Mouse (Mus musculus) lung, embryonic 15.5 days (tissue): Measurements from ENCODE around the gene Ptprh. TPM values are rescaled to one million over a fixed set of nuclear protein-coding genes. Genes with fewer than 3 reads are reported as not detected.

Experiments used
- ATAC-seq: fragments of 200-750 bp; cut with Nextera tagmentation; 2 replicates; pipeline ENCODE4 v1.8.0; 2017; ENCODE audit warnings: moderate number of reproducible peaks, borderline replicate concordance; ENCODE audit not compliant: low FRiP score, low TSS enrichment; ENCODE audit errors: extremely low read depth
- H3K27ac ChIP-seq: fragments of 300-500 bp; sonication (generic); 2 replicates; pipeline ENCODE4 v1.5.1; 2015; ENCODE audit warnings: moderate library complexity, mild to moderate bottlenecking, inconsistent platforms
- H3K27me3 ChIP-seq: fragments of 300-500 bp; sonication (generic); 2 replicates; pipeline ENCODE4 v1.6.1; 2015; ENCODE audit warnings: inconsistent platforms
- H3K36me3 ChIP-seq: fragments of 300-500 bp; sonication (generic); 2 replicates; pipeline ENCODE4 v1.6.1; 2015; ENCODE audit warnings: inconsistent platforms
- H3K4me1 ChIP-seq: fragments of 300-500 bp; sonication (generic); 2 replicates; pipeline ENCODE4 v1.6.1; 2015; ENCODE audit warnings: inconsistent platforms
- H3K4me2 ChIP-seq: fragments of 300-500 bp; sonication (generic); 2 replicates; pipeline ENCODE4 v1.6.1; 2015; ENCODE audit warnings: inconsistent platforms, mild to moderate bottlenecking, moderate library complexity
- H3K4me3 ChIP-seq: fragments of 300-500 bp; sonication (generic); 2 replicates; pipeline ENCODE4 v1.5.1; 2015; ENCODE audit warnings: mild to moderate bottlenecking, inconsistent platforms
- H3K9ac ChIP-seq: fragments of 300-500 bp; sonication (generic); 2 replicates; pipeline ENCODE4 v1.6.1; 2015; ENCODE audit warnings: inconsistent platforms
- H3K9me3 ChIP-seq: fragments of 300-500 bp; sonication (generic); 2 replicates; pipeline ENCODE4 v1.6.1; 2016; ENCODE audit warnings: inconsistent platforms
- WGBS: fragments of 180-500 bp; shearing (Covaris S2); methylation state at CpG from one replicate; pipeline ENCODE4 v1.1.7; 2015; 5-methylcytosine and 5-hydroxymethylcytosine counted together
- microRNA-seq: library from miRNA; unstranded; fragments of <30 nt; microRNA quantifications from one replicate; pipeline ENCODE4, GENCODE M21; 2016
- polyA plus RNA-seq: library from polyadenylated mRNA; unstranded; fragments of >200 nt; fragmentation: Nextera tagmentation; extraction: Ambion mirVana; gene quantifications from 2 replicates; pipeline ENCODE4 v1.2.1, GENCODE M21; 2015

Ptprh gene
- polyA plus RNA-seq, 1 experiment from 2014 or later = not detected

- H3K36me3 ChIP-seq = no peaks in the 10 kb centered on the region
- H3K4me3 ChIP-seq = no peak overlapping the region
- no peak overlapping the region for H3K27ac ChIP-seq
- H3K9ac ChIP-seq = no peak overlapping the region
- H3K27me3 ChIP-seq = no peaks in the 10 kb centered on the region; the same call in 1 of the 2 replicates
- 49% methylated on average over 11 of the region's 11 CpGs for WGBS
- no peaks in the 10 kb centered on the region for H3K9me3 ChIP-seq
- H3K4me2 ChIP-seq = no peak overlapping the region
- peaks cover 17% of the 10 kb centered on the region for H3K4me1 ChIP-seq
- ATAC-seq = no peak
Measured at GRCm38 (mm10) chr7:4504646-4505435, 99.0 kb downstream of the Ptprh start.

- peaks cover 20% of the 10 kb centered on the region for H3K4me1 ChIP-seq
- no peaks in the 10 kb centered on the region for H3K9me3 ChIP-seq
- H3K4me3 ChIP-seq = no peak overlapping the region
- H3K27me3 ChIP-seq = no peaks in the 10 kb centered on the region; the same call in 1 of the 2 replicates
- no peak for ATAC-seq
- no peak overlapping the region for H3K4me2 ChIP-seq
- 72% methylated on average over 5 of the region's 5 CpGs for WGBS
- H3K36me3 ChIP-seq = no peaks in the 10 kb centered on the region
- H3K27ac ChIP-seq = no peak overlapping the region
- no peak overlapping the region for H3K9ac ChIP-seq
Measured at GRCm38 (mm10) chr7:4503858-4504257, 100.0 kb downstream of the Ptprh start.

GRCm38 (mm10) chr7:4503100-4503499, 100.7 kb downstream of the Ptprh start:
- H3K4me1 ChIP-seq = peaks cover 27% of the 10 kb centered on the region
- no peaks in the 10 kb centered on the region for H3K36me3 ChIP-seq
- no peaks in the 10 kb centered on the region for H3K9me3 ChIP-seq
- 0 out of 2 replicates have a peak overlapping the region, but pooled peaks have one; percentile 96 for H3K27ac ChIP-seq
- no peak overlapping the region for H3K4me2 ChIP-seq
- H3K9ac ChIP-seq = no peak overlapping the region
- ATAC-seq = no peak
- H3K27me3 ChIP-seq = no peaks in the 10 kb centered on the region
- WGBS = 77% methylated on average over 4 of the region's 4 CpGs
- no peak overlapping the region for H3K4me3 ChIP-seq

- Histone ChIP-seq H3K4me1 (peaks cover 32% of the 10 kb centered on the region), H3K27ac (peak overlapping the region; percentile 96), H3K4me2 (peak overlapping the region; percentile 76), H3K9ac (peak overlapping the region; percentile 89), H3K27me3 (no peaks in the 10 kb centered on the region), H3K9me3 (no peaks in the 10 kb centered on the region), H3K4me3 (peak overlapping the region; percentile 95), H3K36me3 (no peaks in the 10 kb centered on the region)
- 10% methylated on average over 14 of the region's 14 CpGs for WGBS
- no peak for ATAC-seq
Measured at GRCm38 (mm10) chr7:4502421-4503090, 101.3 kb downstream of the Ptprh start.

GRCm38 (mm10) chr7:4501558-4502397, 102.1 kb downstream of the Ptprh start, which contains the start of gene Ppp1r12c:
Ppp1r12c (minus strand) TSS chr7:4501680.
- H3K9me3 ChIP-seq = no peaks in the 10 kb centered on the region
- ATAC-seq = peak; percentile 94
- WGBS = under 1% methylated on average over 61 of the region's 62 CpGs
- no peaks in the 10 kb centered on the region; the same call in 1 of the 2 replicates for H3K36me3 ChIP-seq
- peak within 1 kb of the TSS; percentile 89 for H3K9ac ChIP-seq
- H3K4me1 ChIP-seq = peaks cover 32% of the 10 kb centered on the region
- H3K4me2 ChIP-seq = peak within 1 kb of the TSS; percentile 76
- H3K27ac ChIP-seq = peak within 1 kb of the TSS; percentile 96
- peak within 1 kb of the TSS; percentile 95 for H3K4me3 ChIP-seq
- no peaks in the 10 kb centered on the region for H3K27me3 ChIP-seq

GRCm38 (mm10) chr7:4500892-4501471, 102.9 kb downstream of the Ptprh start:
- WGBS = under 1% methylated on average over 32 of the region's 52 CpGs
- no peaks in the 10 kb centered on the region for H3K27me3 ChIP-seq
- peak overlapping the region; percentile 89 for H3K9ac ChIP-seq
- peak overlapping the region; percentile 95 for H3K4me3 ChIP-seq
- peak; percentile 52; the same call in 1 of the 2 replicates for ATAC-seq
- H3K36me3 ChIP-seq = peaks cover 7% of the 10 kb centered on the region
- peak overlapping the region; percentile 76 for H3K4me2 ChIP-seq
- H3K27ac ChIP-seq = peak overlapping the region; percentile 96
- H3K4me1 ChIP-seq = peaks cover 32% of the 10 kb centered on the region
- no peaks in the 10 kb centered on the region for H3K9me3 ChIP-seq

GRCm38 (mm10) chr7:4499034-4499433, 104.8 kb downstream of the Ptprh start:
- Histone ChIP-seq H3K4me1 (peaks cover 32% of the 10 kb centered on the region), H3K4me2 (peak overlapping the region; percentile 76), H3K9ac (no peak overlapping the region), H3K27me3 (no peaks in the 10 kb centered on the region), H3K9me3 (no peaks in the 10 kb centered on the region), H3K27ac (no peak overlapping the region), H3K4me3 (no peak overlapping the region), H3K36me3 (peaks cover 21% of the 10 kb centered on the region)
- ATAC-seq = no peak
- WGBS = 87% methylated on average over 4 of the region's 4 CpGs

Small RNAs within 50 kb of the gene (microRNA-seq; reads per million reads assigned to microRNA genes)
- not detected for gene Gm23577

Other genes with a start within 250 kb of the Ptprh start
- 0.78 and 0.80 TPM in 2 replicates for gene Gp6, start 206.3 kb downstream of the Ptprh start, polyA plus RNA-seq
- 20.9 and 22.1 TPM in 2 replicates for gene Rdh13, start 158.4 kb downstream of the Ptprh start, polyA plus RNA-seq
- 14.1 and 15.5 TPM in 2 replicates for gene Eps8l1, start 143.4 kb downstream of the Ptprh start, polyA plus RNA-seq
- 41.6 and 49.0 TPM in 2 replicates for gene Ppp1r12c, start 102.4 kb downstream of the Ptprh start, polyA plus RNA-seq
- 13.4 and 23.1 TPM in 2 replicates for gene Tnnt1, start 87.7 kb downstream of the Ptprh start, polyA plus RNA-seq
- gene Tnni3, start 79.8 kb downstream of the Ptprh start, polyA plus RNA-seq = 79.8 and 114 TPM in 2 replicates
- gene Dnaaf3, start 71.6 kb downstream of the Ptprh start, polyA plus RNA-seq = 2.9 and 3.2 TPM in 2 replicates
- gene Syt5, start 56.5 kb downstream of the Ptprh start, polyA plus RNA-seq = 4.8 and 5.7 TPM in 2 replicates
- 0.76 and 1.00 TPM in 2 replicates for gene Tmem86b, start 27.4 kb upstream of the Ptprh start, polyA plus RNA-seq
- gene Ppp6r1, start 55.0 kb upstream of the Ptprh start, polyA plus RNA-seq = 9.0 and 9.2 TPM in 2 replicates
- gene Hspbp1, start 81.0 kb upstream of the Ptprh start, polyA plus RNA-seq = 99.4 and 99.6 TPM in 2 replicates
- 0.87 and 1.1 TPM in 2 replicates for gene Brsk1, start 86.6 kb upstream of the Ptprh start, polyA plus RNA-seq
- 0.07 and 0.10 TPM in 2 replicates for gene Tmem150b, start 121.2 kb upstream of the Ptprh start, polyA plus RNA-seq
- gene Kmt5c, start 136.1 kb upstream of the Ptprh start, polyA plus RNA-seq = 53.9 and 60.3 TPM in 2 replicates
- gene Cox6b2, start 149.1 kb upstream of the Ptprh start, polyA plus RNA-seq = 62.9 and 64.1 TPM in 2 replicates
- not detected in 2 replicates for gene Fam71e2, start 167.3 kb upstream of the Ptprh start, polyA plus RNA-seq
- gene Il11, start 178.8 kb upstream of the Ptprh start, polyA plus RNA-seq = 0.19 and 0.26 TPM in 2 replicates
- gene Tmem190, start 178.9 kb upstream of the Ptprh start, polyA plus RNA-seq = 0.57 and 0.76 TPM in 2 replicates
- gene Tmem238, start 185.6 kb upstream of the Ptprh start, polyA plus RNA-seq = 20.8 and 21.4 TPM in 2 replicates
- gene Rpl28, start 188.8 kb upstream of the Ptprh start, polyA plus RNA-seq = 314 and 334 TPM in 2 replicates
- 409 and 411 TPM in 2 replicates for gene Ube2s, start 208.5 kb upstream of the Ptprh start, polyA plus RNA-seq
- gene Shisa7, start 240.7 kb upstream of the Ptprh start, polyA plus RNA-seq = 0.94 and 1.3 TPM in 2 replicates